Mouse (Mus musculus) cerebellum, adult 2 months (tissue): ENCODE measurements around the gene Casz1. TPM values are rescaled to one million over a fixed set of nuclear protein-coding genes. Genes with fewer than 3 reads are reported as not detected.
A peak's percentile ranks its signal among the peaks of the same experiment; 100 is the strongest.

ENCODE experiments used
- DNase-seq, 2 experiments: peaks; one replicate each; pipeline ENCODE4 v3.0.0; 2021
- H3K27ac ChIP-seq: fragments of 200-500 bp; 2 replicates; pipeline ENCODE4 v1.5.1; 2012; ENCODE audit warnings: low read length, control low read depth, inconsistent platforms; ENCODE audit not compliant: insufficient read depth
- H3K27me3 ChIP-seq: fragments of 200-500 bp; 2 replicates; pipeline ENCODE4 v1.6.1; 2012; ENCODE audit warnings: inconsistent platforms, mild to moderate bottlenecking, low read length, moderate library complexity; ENCODE audit not compliant: control insufficient read depth, insufficient read depth
- H3K4me1 ChIP-seq: fragments of 200-500 bp; 2 replicates; pipeline ENCODE4 v1.6.1; 2011; ENCODE audit warnings: low read length; ENCODE audit not compliant: control insufficient read depth, insufficient read depth
- H3K4me3 ChIP-seq: fragments of 200-500 bp; replicated peaks from 2 replicates; pipeline ENCODE3; 2011; ENCODE audit warnings: mild to moderate bottlenecking, low read depth, low read length, control low read depth; ENCODE audit not compliant: insufficient read depth
- CTCF ChIP-seq: fragments of 200-500 bp; IDR thresholded peaks from 2 replicates; pipeline ENCODE4 v1.5.1; 2011; ENCODE audit warnings: low read depth, mild to moderate bottlenecking, control low read depth, low read length, moderate library complexity, borderline replicate concordance; ENCODE audit not compliant: insufficient read depth
- POLR2A ChIP-seq: fragments of 200-500 bp; IDR thresholded peaks from 2 replicates; pipeline ENCODE4 v1.6.1; 2011; ENCODE audit warnings: low read length, control low read depth, borderline replicate concordance; ENCODE audit not compliant: insufficient read depth
- WGBS: fragments of 180-500 bp; shearing (Covaris S2); methylation state at CpG from one replicate; pipeline ENCODE4 v1.1.7; 2018; 5-methylcytosine and 5-hydroxymethylcytosine counted together
- polyA plus RNA-seq: library from polyadenylated mRNA; depleted of rRNA; stranded (reverse); fragments of >200 nt; gene quantifications from 2 replicates; pipeline ENCODE4 v1.2.3, GENCODE M21; 2012

The Casz1 gene
- polyA plus RNA-seq, 1 experiment: 1.5 TPM

GRCm38 (mm10) chr4:148866812-148867470 is 62.7 kb downstream of the Casz1 start:
- peaks cover 24% of the 10 kb centered on the region for H3K4me1 ChIP-seq
- no peak overlapping the region for H3K27ac ChIP-seq
- TF ChIP-seq POLR2A: no peak
- no peak for TF ChIP-seq CTCF
- H3K4me3 ChIP-seq: no peak overlapping the region
- H3K27me3 ChIP-seq: peaks cover 3% of the 10 kb centered on the region; the same call in 1 of the 2 replicates
- WGBS: 3% methylated on average over 12 of the region's 12 CpGs
- DNase-seq: no peak

DNA sequence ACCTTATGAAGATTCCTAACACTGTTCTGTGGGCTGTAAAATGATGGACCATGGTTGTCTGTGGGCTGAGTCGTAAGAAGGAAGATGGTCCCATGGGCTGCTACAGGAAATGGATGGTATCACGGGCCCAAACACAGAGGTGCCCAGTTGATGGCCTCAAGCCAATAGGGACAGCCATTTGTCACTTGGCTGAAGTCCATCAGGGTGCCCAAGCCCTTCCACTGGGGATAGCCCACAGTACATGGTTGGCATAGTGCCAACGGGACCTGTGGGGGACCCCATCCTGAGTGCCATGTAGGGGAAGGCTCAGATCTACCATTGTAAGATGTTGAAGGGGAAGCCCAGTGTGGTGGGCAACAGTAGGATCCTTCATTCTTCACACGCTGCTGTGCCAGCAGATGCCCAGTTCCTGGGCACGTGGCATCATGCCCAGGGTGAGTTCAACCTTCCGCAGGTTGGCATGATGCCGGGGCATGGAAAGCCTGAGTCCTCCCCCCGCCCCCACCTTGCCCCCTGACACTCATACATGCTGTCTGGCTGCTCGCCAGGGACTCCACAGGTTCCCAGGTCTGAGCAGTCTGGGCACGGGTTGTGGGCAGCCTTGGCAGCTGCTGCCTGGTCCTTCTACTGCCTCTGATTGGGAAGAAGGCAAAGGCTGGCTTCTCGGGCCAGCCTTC is 63.6 kb downstream of the Casz1 start:
- no peak for TF ChIP-seq POLR2A
- no peak for TF ChIP-seq CTCF
- peaks cover 32% of the 10 kb centered on the region for H3K4me1 ChIP-seq
- H3K27me3 ChIP-seq: peaks cover 3% of the 10 kb centered on the region; the same call in 1 of the 2 replicates
- WGBS: 4% methylated on average over 11 of the region's 11 CpGs
- DNase-seq: peak; percentile 40 to 49
- no peak overlapping the region for H3K4me3 ChIP-seq
- H3K27ac ChIP-seq: no peak overlapping the region

GRCm38 (mm10) chr4:148869566-148869965 is 65.3 kb downstream of the Casz1 start:
- Histone ChIP-seq H3K27ac (no peak overlapping the region), H3K4me3 (no peak overlapping the region), H3K4me1 (peaks cover 35% of the 10 kb centered on the region), H3K27me3 (peaks cover 3% of the 10 kb centered on the region; the same call in 1 of the 2 replicates)
- TF ChIP-seq CTCF (no peak), POLR2A (no peak)
- WGBS: 8% methylated on average over 7 of the region's 7 CpGs
- peak; percentile 71 to 79 for DNase-seq

DNA sequence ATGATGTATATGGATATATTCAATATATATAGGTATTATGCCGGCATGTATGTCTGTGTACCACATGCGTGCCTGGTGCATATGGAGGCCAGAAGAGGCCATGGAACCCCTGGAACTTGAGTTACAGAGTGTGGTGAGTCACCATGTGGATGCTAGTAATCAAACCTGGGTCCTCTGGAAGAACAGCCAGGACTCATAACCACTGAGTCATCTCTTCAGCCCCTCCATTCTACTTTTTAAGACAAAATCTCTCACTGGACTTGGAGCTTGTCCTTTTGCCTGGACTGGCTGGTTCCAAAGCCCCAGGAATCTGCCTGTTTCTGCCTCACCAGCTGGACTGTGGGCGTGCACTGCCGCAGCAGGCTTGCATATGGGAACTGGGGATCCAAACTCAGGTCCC is 66.3 kb downstream of the Casz1 start:
- 57% methylated on average over 4 of the region's 4 CpGs for WGBS
- no peak overlapping the region for H3K27ac ChIP-seq
- no peak overlapping the region for H3K4me3 ChIP-seq
- TF ChIP-seq CTCF (no peak), POLR2A (no peak)
- DNase-seq: no peak
- H3K27me3 ChIP-seq: peaks cover 3% of the 10 kb centered on the region; the same call in 1 of the 2 replicates
- peaks cover 35% of the 10 kb centered on the region for H3K4me1 ChIP-seq

- 5% methylated on average over 10 of the region's 10 CpGs for WGBS
- peak; percentile 83 to 89 for DNase-seq
- TF ChIP-seq CTCF (no peak), POLR2A (no peak)
- peaks cover 35% of the 10 kb centered on the region for H3K4me1 ChIP-seq
- H3K27me3 ChIP-seq: peaks cover 1% of the 10 kb centered on the region; the same call in 1 of the 2 replicates
- H3K4me3 ChIP-seq: no peak overlapping the region
- no peak overlapping the region for H3K27ac ChIP-seq
Measured at GRCm38 (mm10) chr4:148871751-148872334, 67.6 kb downstream of the Casz1 start.

GRCm38 (mm10) chr4:148872372-148872771 is 68.1 kb downstream of the Casz1 start:
- Histone ChIP-seq H3K4me3 (no peak overlapping the region), H3K27me3 (no peaks in the 10 kb centered on the region), H3K27ac (no peak overlapping the region), H3K4me1 (peaks cover 35% of the 10 kb centered on the region)
- DNase-seq: no peak
- no peak for TF ChIP-seq CTCF
- TF ChIP-seq POLR2A: no peak
- 14% methylated on average over 9 of the region's 9 CpGs for WGBS

- WGBS: 4% methylated on average over 12 of the region's 12 CpGs
- H3K27ac ChIP-seq: no peak overlapping the region
- peaks cover 33% of the 10 kb centered on the region for H3K4me1 ChIP-seq
- no peak for TF ChIP-seq POLR2A
- TF ChIP-seq CTCF: no peak
- H3K4me3 ChIP-seq: no peak overlapping the region
- no peaks in the 10 kb centered on the region for H3K27me3 ChIP-seq
- no peak for DNase-seq
Measured at GRCm38 (mm10) chr4:148872783-148873182, 68.6 kb downstream of the Casz1 start.
